Mouse (Mus musculus): ENCODE results near the gene Nemp1. TPM values are rescaled to one million over a fixed set of nuclear protein-coding genes. Genes with fewer than 3 reads are reported as not detected.

Nemp1 gene
- polyA plus RNA-seq, 1 experiment, result 5.6 TPM

DNA sequence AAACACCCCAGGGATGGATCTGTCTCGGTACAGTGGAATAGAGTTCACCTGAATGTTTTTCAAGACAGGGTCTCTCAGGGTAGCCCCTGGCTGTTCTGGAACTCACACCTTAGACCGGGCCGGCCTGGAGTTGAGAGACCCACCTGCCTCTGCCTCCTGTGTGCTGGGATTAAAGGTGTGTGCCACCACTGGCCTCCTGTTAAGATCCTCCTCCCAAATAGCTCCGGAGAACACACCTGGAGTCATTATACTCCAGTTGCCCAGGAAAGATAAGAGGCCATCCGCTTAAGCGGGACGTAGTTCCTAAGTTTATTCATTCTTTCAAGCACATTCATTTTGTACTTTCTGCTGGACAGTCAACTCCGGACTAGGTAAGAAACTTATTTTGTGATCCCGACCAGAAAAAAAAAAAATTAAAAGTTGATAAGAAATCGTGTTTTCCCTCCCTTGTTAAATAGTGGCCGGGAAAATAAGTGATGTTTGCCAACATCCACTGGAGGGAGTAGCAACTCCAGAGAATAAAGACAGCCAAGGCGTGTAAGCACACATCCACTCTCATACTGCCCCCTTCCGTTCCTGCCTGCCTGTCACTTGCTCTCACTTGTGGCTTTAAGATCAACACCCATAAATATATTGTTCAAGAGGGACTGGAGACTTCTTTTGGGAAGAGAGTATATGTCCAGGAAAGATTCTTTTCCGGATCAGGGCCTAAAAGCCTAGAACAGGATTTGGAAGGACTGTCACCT, 11.1 kb downstream of the Nemp1 start:
- Histone ChIP-seq H3K4me3 (peak overlapping the region; percentile 42), H3K27me3 (ENCODE audit: control insufficient read depth, insufficient read depth, insufficient read length) (no peaks in the 10 kb centered on the region), H3K4me2 (ENCODE audit: low read depth) (peak overlapping the region; percentile 98), H3ac (ENCODE audit: control insufficient read depth, insufficient read length) (peak overlapping the region; percentile 17), H3K36me3 (ENCODE audit: control insufficient read depth, insufficient read depth) (no peaks in the 10 kb centered on the region), H3K79me2 (ENCODE audit: control insufficient read depth, insufficient read depth) (peaks cover 19% of the 10 kb centered on the region)
- no peak for TF ChIP-seq TCF12 (IDR thresholded peaks at IDR 0.05; ENCODE audit: insufficient read depth, poor library complexity, severe bottlenecking)
- TF ChIP-seq MYOD1 (IDR thresholded peaks at IDR 0.05; ENCODE audit: control insufficient read depth in 1 of 3, insufficient read length in 2 of 3, low read depth in 2 of 3), result no peak
- TF ChIP-seq E2F4 (IDR thresholded peaks at IDR 0.05; ENCODE audit: insufficient read depth), result no peak
- TF ChIP-seq USF1 (IDR thresholded peaks at IDR 0.05; ENCODE audit: low read depth), result no peak
- TF ChIP-seq MYOG (IDR thresholded peaks at IDR 0.05; ENCODE audit: control insufficient read depth in 1 of 3, insufficient read depth in 1 of 3, insufficient read length in 2 of 3, low read depth in 2 of 3), result no peak
- no peak for TF ChIP-seq MAX (IDR thresholded peaks at IDR 0.05; ENCODE audit: low read depth)
- no peak for TF ChIP-seq REST (IDR thresholded peaks at IDR 0.05; ENCODE audit: insufficient read depth, insufficient read length)
- no peak for TF ChIP-seq POLR2AphosphoS2 (IDR thresholded peaks at IDR 0.05; ENCODE audit: insufficient read length, low read depth)
- TF ChIP-seq SRF (IDR thresholded peaks at IDR 0.05; ENCODE audit: control insufficient read depth, insufficient read length, low read depth), result no peak
- TF ChIP-seq TCF3 (IDR thresholded peaks at IDR 0.05; ENCODE audit: insufficient read length, low read depth), result no peak
- no peak for TF ChIP-seq POLR2A (IDR thresholded peaks at IDR 0.05; ENCODE audit: insufficient read length, low read depth)
- no peak for TF ChIP-seq CEBPB (IDR thresholded peaks at IDR 0.05; ENCODE audit: insufficient read depth, poor library complexity, severe bottlenecking)

DNA sequence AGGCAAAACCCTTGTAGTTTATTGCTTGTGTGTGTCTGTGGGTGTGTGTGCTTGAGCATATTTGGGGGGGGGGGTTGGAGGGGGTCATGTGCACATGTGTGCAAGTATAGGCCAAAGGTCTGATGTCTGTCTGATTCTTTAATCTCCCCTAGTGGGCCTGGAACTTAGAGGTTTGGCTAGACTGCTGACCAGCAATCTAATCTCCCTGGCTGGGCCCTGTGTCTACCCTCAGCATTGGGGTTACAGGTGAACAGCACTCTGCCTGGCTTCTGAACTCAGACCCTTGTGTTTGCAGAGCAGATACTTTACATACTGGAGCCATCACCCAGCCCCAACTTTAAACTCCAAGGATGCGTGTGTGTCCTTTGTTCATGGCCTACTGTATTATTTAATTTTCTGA, 12.5 kb downstream of the Nemp1 start:
- TF ChIP-seq SRF (IDR thresholded peaks at IDR 0.05; ENCODE audit: control insufficient read depth, insufficient read length, low read depth) (no peak), USF1 (IDR thresholded peaks at IDR 0.05; ENCODE audit: low read depth) (no peak), CEBPB (IDR thresholded peaks at IDR 0.05; ENCODE audit: insufficient read depth, poor library complexity, severe bottlenecking) (no peak), POLR2AphosphoS2 (IDR thresholded peaks at IDR 0.05; ENCODE audit: insufficient read length, low read depth) (no peak)
- Histone ChIP-seq H3K36me3 (ENCODE audit: control insufficient read depth, insufficient read depth) (no peaks in the 10 kb centered on the region), H3K27me3 (ENCODE audit: control insufficient read depth, insufficient read depth, insufficient read length) (no peaks in the 10 kb centered on the region), H3K4me2 (ENCODE audit: low read depth) (no peak overlapping the region), H3K79me2 (ENCODE audit: control insufficient read depth, insufficient read depth) (peaks cover 30% of the 10 kb centered on the region), H3K4me3 (no peak overlapping the region), H3ac (ENCODE audit: control insufficient read depth, insufficient read length) (no peak overlapping the region)

DNA sequence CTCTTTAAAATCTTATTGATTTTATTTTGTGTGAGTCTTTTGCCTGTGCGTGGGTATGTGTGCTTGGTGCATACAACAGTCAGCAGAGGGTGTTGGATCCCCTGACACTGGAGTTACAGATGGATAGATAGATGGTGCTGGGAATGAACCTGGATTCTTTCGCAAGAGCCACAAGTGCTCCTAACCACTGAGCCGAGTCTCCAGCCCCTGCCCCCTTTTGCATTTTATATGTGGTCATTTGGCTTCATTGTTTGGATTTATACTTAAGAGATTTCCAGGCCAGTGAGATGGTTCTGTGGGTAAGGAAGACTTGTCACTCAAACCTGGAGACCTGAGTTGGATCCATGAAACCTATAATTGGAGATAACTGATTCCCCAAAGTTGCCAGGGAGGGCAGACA, 13.2 kb downstream of the Nemp1 start:
- H3K79me2 ChIP-seq (ENCODE audit: control insufficient read depth, insufficient read depth), result peaks cover 30% of the 10 kb centered on the region
- no peak overlapping the region for H3K4me3 ChIP-seq
- H3ac ChIP-seq (ENCODE audit: control insufficient read depth, insufficient read length), result no peak overlapping the region
- no peaks in the 10 kb centered on the region for H3K36me3 ChIP-seq (ENCODE audit: control insufficient read depth, insufficient read depth)
- H3K4me2 ChIP-seq (ENCODE audit: low read depth), result no peak overlapping the region
- H3K27me3 ChIP-seq (ENCODE audit: control insufficient read depth, insufficient read depth, insufficient read length), result no peaks in the 10 kb centered on the region
- TF ChIP-seq MAX (IDR thresholded peaks at IDR 0.05; ENCODE audit: low read depth) (no peak), REST (IDR thresholded peaks at IDR 0.05; ENCODE audit: insufficient read depth, insufficient read length) (no peak)

DNA sequence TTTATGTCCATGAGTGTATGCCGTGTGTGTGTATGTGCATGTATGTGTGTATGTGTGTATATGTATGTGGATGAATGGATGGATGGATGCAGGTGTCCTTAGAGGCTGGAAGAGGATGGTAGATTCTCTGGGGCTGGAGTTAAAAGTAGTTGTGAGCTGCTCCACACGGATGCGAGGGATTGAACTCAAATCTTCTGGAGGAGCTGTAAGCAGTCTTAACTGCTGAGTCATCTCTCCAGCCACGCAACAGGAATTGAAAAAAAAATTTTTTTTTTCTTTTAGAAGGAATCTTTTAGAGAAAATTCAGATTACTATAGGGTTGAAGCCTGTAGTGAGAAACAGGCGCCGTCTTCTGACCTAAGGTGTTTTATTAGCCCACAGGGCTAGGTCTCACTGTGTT, 16.2 kb downstream of the Nemp1 start:
- H3K4me2 ChIP-seq (ENCODE audit: low read depth), result no peak overlapping the region
- H3K79me2 ChIP-seq (ENCODE audit: control insufficient read depth, insufficient read depth), result peaks cover 30% of the 10 kb centered on the region
- TF ChIP-seq POLR2A (IDR thresholded peaks at IDR 0.05; ENCODE audit: insufficient read length, low read depth) (no peak), TCF3 (IDR thresholded peaks at IDR 0.05; ENCODE audit: insufficient read length, low read depth) (no peak), USF1 (IDR thresholded peaks at IDR 0.05; ENCODE audit: low read depth) (no peak), TCF12 (IDR thresholded peaks at IDR 0.05; ENCODE audit: insufficient read depth, poor library complexity, severe bottlenecking) (no peak)
- no peak overlapping the region for H3ac ChIP-seq (ENCODE audit: control insufficient read depth, insufficient read length)
- no peaks in the 10 kb centered on the region for H3K27me3 ChIP-seq (ENCODE audit: control insufficient read depth, insufficient read depth, insufficient read length)
- no peak overlapping the region for H3K4me3 ChIP-seq
- no peaks in the 10 kb centered on the region for H3K36me3 ChIP-seq (ENCODE audit: control insufficient read depth, insufficient read depth)

DNA sequence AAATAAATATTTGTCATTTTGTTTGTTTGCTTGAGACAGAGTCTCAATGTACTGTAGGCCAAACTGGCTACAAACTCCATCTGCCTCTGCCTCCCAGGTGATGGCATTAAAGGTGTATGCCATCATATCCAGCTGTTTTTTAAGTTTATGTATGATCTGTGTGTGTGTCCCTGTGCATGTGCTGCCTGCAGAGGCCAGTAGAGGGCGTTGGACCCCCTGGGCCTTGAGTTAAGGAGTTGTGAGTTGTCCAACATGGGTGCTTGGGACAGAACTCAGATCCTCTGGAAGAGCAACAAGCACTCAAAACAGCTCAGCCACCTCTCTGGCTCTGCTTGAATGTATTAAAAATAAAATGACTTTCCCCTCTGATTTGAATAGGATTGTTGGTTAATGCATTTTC, 24.4 kb downstream of the Nemp1 start:
- H3ac ChIP-seq (ENCODE audit: control insufficient read depth, insufficient read length), result no peak overlapping the region
- peaks cover 4% of the 10 kb centered on the region for H3K36me3 ChIP-seq (ENCODE audit: control insufficient read depth, insufficient read depth)
- H3K79me2 ChIP-seq (ENCODE audit: control insufficient read depth, insufficient read depth), result no peaks in the 10 kb centered on the region
- no peak overlapping the region for H3K4me3 ChIP-seq
- no peak for TF ChIP-seq TCF12 (IDR thresholded peaks at IDR 0.05; ENCODE audit: insufficient read depth, poor library complexity, severe bottlenecking)
- no peak for TF ChIP-seq POLR2AphosphoS2 (IDR thresholded peaks at IDR 0.05; ENCODE audit: insufficient read length, low read depth)
- no peak for TF ChIP-seq MYOG (IDR thresholded peaks at IDR 0.05; ENCODE audit: control insufficient read depth in 1 of 3, insufficient read depth in 1 of 3, insufficient read length in 2 of 3, low read depth in 2 of 3)
- no peak for TF ChIP-seq E2F4 (IDR thresholded peaks at IDR 0.05; ENCODE audit: insufficient read depth)
- TF ChIP-seq REST (IDR thresholded peaks at IDR 0.05; ENCODE audit: insufficient read depth, insufficient read length), result no peak
- TF ChIP-seq SRF (IDR thresholded peaks at IDR 0.05; ENCODE audit: control insufficient read depth, insufficient read length, low read depth), result no peak
- TF ChIP-seq MYOD1 (IDR thresholded peaks at IDR 0.05; ENCODE audit: control insufficient read depth in 1 of 3, insufficient read length in 2 of 3, low read depth in 2 of 3), result no peak
- no peak for TF ChIP-seq POLR2A (IDR thresholded peaks at IDR 0.05; ENCODE audit: insufficient read length, low read depth)
- no peak for TF ChIP-seq TCF3 (IDR thresholded peaks at IDR 0.05; ENCODE audit: insufficient read length, low read depth)
- TF ChIP-seq USF1 (IDR thresholded peaks at IDR 0.05; ENCODE audit: low read depth), result no peak
- TF ChIP-seq CEBPB (IDR thresholded peaks at IDR 0.05; ENCODE audit: insufficient read depth, poor library complexity, severe bottlenecking), result no peak
- no peak for TF ChIP-seq MAX (IDR thresholded peaks at IDR 0.05; ENCODE audit: low read depth)
- no peak overlapping the region for H3K4me2 ChIP-seq (ENCODE audit: low read depth)
- no peaks in the 10 kb centered on the region for H3K27me3 ChIP-seq (ENCODE audit: control insufficient read depth, insufficient read depth, insufficient read length)
